Mouse (Mus musculus) B cell, adult 2 months (primary cell): ENCODE data around the gene Paip2b.
"Not testable (repeated sequence)": the region's sequence is repeated elsewhere in the genome, so short reads cannot be mapped to it uniquely, and the experiment has no call there.

Experiments used
- DNase-seq, 2 experiments: peaks; one replicate each; pipeline ENCODE4 v3.0.0; 2022

The Paip2b gene

DNA sequence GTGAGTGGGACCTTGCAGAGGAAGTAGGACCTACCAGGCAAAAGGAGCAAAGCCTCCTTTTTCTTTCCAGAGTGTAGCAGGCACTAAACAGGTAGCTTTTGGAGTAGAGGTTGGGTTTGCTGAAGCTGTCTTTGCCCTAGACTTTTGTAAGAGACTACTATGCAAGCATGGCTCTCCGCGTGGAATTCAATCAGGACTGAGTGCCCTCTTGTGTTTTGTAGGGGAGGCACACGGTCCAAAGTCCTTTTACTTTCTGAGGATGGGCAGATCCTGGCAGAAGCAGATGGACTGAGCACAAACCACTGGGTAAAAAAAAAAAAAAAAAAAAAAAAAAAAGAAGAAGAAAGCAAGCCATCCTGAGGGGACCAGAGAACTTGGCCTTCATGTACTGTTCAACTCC is 34.9 kb downstream of the Paip2b start:
- DNase-seq, result no peak

DNA sequence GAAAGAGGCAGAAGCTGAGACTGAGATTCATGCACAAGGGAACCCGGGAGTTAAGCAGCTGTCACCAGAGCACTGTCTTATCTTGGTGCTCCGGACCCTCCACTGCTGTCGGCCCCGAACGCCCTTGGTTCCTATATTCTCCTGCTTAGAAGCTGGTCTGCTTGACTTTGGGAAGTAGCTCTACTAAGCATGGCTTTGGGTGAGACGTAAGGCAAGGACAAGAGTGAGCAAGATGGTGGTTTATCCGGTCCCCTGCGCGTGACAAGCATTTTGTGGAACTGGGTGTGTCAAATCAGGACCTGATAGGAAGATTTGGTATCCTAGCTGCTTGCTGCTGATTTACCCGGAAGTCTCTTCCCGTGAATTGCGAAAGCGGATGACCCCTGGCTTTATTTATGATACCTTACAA is 36.0 kb downstream of the Paip2b start:
- no peak for DNase-seq

DNA sequence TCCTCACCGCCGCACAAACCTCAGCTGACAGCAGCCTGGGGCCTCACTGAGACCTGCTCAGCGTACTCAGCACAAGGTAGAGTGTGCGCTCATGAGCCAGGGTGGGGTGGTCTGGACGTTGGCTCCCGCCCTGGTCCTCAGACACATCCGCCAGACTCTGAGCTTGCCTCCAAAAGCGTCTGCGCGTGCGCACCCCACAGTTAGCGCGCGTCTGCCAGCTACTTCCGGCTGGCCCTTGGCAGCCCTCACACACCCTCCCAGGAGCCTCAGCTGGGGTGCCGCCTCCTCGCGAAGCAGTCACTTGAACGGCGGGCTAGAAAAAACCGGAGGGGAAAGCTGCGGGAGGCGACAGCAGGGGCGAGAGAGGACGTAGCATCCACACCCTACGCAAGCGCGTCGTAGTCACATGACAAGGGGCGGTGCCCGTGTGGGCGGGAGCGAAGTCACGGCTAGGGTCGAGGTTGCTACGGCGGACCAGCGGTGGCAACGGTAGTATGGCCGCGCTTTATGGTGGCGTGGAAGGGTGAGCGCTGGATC is 36.7 kb downstream of the Paip2b start, which contains the start of gene Nagk:
TSS of gene Nagk (plus strand) at position 223 of the 537 bp plus-strand sequence.
- peak; percentile 94 to 97 for DNase-seq

DNA sequence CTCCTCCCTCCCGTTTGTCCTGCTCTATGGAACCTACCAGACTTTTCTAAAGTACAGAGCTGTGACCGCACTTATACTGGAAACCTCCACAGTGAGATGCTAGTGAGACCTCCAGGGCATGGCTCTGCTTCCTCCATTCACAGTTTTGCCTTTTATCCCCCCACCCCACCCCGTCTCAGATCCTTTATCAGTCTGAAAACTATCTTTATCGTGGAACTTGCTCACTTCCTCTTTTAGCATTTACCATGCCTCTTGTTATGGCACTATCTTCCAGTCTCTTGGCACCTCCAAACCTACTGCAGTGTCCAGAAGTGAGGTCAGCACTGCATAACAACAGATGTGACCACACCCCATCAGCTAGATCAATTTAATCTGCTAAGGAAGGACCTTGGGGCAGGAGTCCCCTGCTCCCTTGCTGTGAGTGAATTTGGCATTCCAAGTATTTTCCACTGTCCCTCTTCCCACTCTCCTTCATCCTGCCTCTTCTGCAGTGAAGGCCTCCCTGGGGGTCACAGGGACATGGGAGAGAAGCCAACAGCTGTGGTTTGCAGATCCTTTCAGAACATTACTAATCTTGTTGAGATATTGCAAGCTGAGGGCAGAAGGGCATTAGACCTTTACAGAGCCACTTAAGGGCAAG is 40.2 kb downstream of the Paip2b start:
- DNase-seq, result no peak

DNA sequence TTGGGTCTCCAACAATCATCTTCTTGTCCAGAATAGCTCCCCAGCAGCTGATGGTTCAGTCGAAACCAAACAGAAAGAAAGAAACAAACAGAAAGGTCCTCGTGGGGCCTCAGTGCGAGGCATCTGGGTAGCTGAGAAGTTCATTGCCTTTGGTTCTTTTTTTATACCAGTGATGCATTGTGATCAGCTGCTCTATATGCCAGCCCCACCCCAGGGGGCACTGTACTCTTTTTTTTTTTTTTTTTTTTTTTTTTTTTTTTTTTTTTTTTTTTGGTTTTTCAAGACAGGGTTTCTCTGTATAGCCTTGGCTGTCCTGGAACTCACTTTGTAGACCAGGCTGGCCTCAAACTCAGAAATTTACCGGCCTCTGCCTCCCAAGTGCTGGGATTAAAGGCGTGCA is 41.0 kb downstream of the Paip2b start:
- DNase-seq, result not testable (repeated sequence)

DNA sequence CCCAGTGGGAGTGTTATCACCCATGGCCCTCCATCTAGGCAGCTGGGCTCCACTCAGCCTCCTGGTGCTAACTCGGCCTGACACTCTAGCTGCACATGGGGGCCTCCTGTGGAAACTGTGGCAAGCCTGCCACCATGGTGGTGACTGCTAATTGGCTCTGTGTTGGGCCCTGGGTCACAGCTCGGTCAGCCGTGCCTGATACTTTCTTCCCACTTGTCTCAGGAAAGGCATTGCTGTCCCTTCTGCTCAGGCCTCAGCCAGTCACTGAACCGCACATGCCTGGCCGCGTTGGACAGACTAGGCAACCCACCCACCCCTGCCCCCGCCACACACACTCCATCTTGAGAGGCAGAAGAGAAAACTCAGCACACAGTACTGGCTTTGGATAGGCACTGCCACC is 43.0 kb downstream of the Paip2b start:
- no peak for DNase-seq

DNA sequence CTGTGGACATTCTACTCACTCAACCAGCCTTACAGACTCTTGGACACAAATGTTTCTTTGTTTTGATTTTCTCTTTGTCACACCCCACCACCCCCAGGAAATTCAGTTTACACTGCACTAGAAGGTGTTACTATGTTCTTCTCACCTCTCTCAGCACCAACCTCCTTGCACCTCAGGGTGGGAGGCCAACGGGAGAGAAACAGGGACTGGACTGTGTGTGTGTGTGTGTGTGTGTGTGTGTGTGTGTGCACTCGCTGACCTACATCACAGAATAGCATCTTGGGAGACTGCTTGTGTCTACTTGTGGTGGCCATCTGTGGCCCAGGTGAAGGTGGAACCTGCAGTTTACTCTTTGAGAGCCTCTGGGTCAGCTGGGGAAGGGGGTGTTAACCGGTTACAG is 45.1 kb downstream of the Paip2b start:
- DNase-seq, result no peak

DNA sequence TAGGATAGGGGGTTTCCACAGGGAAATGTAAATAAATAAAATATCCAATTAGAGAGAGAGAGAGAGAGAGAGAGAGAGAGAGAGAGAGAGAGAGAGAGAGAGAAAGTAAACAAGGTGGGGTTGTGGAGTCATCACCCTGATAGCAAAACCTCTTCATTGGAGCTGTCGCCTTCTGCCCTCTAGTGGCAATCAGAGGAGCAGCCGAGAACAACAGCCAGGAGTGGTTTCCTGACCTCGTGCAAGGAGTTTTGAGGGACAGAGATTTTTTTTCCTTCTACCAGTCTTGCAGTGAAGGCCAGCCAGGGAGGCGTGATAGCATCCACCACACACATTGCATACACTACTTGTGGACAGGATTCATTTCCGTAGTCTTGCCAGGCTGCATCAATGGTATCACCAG is 52.5 kb downstream of the Paip2b start:
- DNase-seq, result peak; percentile 60 to 62

DNA sequence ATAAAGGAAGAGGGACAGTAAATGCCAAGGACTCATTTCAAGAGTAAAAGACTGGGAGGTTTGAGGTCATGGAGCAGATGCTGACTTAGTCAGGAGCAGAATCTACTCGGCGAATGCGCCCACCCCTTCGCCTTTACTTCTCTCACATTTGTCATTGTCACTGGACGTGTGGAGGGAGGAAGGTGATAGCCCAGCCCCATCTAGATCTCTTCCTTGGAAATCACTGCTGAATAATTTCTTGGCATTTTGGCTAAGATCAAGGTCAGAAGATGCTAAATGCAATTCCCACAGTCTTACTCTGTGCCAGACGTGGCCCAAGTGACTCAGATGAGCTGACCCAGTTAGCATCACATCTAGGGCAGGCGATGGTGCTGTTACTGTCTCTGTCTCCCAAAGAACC is 53.2 kb downstream of the Paip2b start:
- DNase-seq, result no peak

DNA sequence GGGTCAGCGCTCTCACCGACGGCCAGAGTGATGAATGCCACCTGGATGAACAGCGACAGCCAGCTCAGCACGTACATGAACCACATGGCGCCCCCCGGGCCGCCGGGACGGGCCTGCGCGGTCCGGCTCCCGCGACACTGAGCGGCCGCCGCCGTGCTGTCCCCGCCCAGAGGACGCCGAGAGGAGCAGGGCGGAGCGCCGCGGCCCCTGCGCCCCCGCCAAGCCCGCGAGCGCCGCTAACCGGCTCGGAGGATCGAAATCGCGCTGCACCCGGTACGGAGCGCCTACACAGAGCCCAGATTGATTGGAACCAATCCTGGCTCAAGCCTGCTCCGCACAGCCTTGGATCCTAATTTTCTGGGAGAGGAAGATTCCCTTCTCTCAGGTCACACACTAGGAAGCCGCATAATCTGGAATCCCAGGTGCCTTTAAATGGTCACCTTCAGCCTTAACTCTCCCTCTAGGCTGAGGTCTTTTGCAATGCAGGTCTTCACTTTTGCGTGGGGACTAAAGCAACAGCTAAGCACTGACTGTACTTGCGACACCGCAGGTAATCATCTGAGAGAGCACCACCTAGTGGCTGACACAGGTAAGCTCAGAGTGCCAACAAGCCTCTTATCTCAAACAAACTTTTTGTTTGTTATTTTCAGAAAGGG is 55.8 kb downstream of the Paip2b start, which contains the start of gene Tex261:
TSS of gene Tex261 (minus strand) at position 176 of the 656 bp plus-strand sequence.
- DNase-seq, result peak; percentile 94 to 95

DNA sequence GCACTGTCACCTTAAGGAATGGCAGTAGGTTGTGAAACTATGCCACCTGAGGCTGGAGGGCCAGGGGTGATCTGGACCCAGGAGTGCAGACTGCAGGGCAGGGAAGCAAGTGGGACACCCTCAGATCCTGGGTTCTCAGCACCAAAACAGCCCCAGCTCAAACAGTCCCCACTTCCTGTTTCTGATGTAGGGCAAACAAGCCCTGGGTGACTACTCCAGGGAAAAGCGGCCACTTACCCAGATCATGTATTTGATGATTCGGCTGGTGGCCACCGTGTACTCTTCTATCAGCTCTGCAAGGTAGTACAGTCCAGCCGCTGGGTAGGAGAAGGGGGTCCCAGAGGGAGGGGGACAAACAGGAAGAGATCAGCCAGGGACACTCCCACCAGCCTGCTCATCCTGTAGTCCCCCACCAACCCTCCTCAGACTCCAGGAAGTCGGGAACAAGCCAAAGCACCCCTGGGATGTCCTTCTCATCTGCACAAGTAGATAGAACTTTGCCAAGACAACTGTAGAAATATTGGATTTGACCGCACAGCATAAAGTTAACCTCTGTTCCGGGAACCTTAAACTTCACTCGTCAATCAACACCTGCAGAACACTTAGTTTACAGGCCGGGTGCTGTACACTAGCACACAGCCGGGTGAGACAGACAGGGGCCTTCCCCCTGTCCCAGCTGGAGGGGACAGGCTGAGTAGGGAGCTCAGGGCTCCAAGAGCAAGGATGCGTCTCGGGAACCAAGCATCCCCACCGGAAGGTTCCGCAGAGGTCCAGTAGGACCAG is 56.6 kb downstream of the Paip2b start:
- peak in 1 of 2 experiments; percentile 21 for DNase-seq

DNA sequence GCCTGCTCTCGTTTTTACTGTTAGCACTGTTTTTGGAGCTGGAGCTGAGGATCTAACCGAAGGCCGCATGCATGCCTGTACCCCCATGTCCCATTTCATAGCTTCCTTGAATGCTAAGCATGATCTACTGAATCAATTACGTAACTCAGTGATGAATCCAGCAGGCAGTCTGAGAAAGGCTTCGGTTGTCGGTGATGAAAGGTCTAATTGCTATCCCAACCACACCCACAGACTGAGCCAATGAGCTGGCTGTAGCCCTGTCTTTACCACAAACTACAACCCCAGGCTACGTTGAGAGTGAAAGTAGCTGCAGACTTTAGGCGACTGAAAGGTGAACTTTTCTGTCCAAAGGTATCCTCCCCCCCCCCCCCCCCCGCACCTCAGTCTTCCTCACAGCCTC is 57.4 kb downstream of the Paip2b start:
- no peak for DNase-seq

DNA sequence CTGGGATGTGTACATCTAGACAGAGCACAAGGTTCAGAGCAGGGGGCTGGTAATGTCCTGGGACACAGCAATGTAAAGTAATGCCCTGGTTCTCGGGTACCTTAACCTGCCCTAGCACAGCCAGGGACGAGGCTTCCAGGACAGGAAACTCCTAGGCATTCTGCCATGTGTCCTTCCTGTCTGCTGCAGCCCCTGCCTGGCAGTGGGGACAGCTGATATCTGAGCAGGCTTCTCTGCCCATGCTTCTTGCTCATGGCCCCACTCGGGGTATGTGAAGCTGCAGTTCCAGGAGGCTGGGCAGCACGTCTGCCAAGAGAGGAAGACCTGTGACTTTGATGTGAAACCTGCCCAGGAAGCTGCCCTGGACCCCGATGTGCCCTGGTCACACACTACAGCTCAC is 63.1 kb downstream of the Paip2b start:
- no peak for DNase-seq

DNA sequence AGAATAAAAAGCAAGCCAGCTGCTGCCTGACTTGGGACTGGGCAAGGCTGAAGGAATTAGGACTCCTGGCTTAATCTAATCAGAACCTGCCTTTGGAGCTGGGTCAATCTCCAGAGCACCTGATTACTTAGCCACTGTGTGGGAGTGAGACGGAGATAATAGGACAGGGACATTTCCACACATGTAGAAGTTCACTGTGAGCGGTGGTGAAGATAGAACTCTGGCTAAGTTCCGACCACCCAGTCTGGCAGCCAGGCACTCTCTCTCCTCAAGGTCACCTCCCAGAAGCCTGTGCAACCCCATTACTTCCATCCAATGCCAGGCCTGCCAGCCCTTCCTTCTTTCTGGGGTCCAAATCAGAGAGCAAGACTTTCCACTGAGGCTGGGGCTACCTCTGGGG is 64.6 kb downstream of the Paip2b start:
- DNase-seq, result no peak

DNA sequence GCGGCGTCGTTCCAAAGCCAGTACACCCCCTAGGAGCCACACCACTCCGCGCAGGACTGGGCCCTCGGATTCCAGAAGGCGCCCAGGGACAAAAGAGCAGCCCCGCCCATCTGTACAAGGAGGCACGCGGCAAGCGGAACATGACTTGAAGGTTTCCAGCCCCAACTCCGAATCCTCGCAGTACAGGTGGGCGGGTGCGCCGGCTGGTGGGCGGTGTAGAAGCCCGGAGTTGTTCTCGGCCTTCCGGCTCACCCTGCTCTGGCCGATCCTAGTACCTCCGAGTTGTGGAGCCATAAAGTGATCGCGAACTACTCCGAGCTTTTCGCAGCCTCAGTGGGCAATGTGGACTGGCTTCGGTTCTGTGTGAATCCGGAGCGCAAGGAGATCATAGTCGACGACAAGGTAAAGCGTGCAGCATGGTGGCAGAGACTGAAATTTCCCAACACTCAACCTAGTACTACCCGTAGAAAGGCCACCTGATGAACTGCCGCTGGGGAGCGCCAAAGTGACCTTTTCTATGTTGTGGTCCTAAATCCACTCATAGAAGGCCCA is 68.6 kb downstream of the Paip2b start:
- DNase-seq, result peak; percentile 42 to 44

DNA sequence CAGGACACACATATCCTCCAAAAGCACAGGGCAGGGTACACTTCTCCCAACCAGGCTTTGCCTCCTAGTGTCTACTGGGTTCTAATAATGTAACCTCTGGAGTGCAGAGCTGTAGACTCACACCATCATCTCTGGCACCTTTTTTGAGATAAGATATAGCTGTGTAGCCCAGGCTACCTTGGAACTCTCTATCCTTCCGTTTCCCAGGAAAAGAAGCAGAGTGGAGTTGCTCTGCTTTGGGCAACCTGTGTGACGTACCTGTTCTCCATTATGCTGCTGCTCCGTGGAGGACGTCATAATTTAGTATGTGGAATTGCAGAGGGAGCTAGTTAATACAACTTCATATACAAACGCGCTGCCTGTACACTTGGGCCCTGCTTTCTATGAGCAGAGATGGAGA is 69.2 kb downstream of the Paip2b start, which contains the start of gene Ankrd53:
TSS of gene Ankrd53 (plus strand) at position 301 of the 400 bp plus-strand sequence.
- no peak for DNase-seq

DNA sequence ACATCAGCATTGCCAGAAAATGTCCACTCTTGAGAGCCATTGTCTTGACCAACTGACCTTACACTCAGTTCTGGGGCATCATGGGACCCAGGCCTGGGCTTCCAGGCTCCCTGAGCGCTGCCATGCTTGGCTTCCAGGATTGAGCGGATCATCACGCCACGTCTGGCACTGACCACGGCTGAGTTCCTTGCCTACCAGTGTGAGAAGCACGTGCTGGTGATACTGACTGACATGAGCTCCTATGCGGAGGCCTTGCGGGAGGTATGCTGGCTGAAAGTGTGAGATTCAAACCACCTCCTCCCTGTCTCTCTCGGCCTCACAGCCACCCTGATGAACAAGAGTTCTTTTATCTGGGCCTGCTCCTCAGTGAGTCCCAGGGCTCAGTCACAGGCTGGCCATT is 75.5 kb downstream of the Paip2b start:
- no peak for DNase-seq
